Mouse (Mus musculus) midbrain, embryonic 14.5 days (tissue): Measurements from ENCODE around the gene Tcaf1. TPM values are rescaled to one million over a fixed set of nuclear protein-coding genes. Genes with fewer than 3 reads are reported as not detected.

ENCODE experiments used
- ATAC-seq: fragments of 200-750 bp; cut with Nextera tagmentation; 2 replicates; pipeline ENCODE4 v1.8.0; 2017; ENCODE audit warnings: moderate number of reproducible peaks, moderate library complexity; ENCODE audit not compliant: low FRiP score, low TSS enrichment
- DNase-seq: peaks from one replicate; pipeline ENCODE4 v3.0.0-alpha.2; 2015
- H3K27ac ChIP-seq: fragments of 300-500 bp; sonication (generic); replicated peaks from 2 replicates; pipeline ENCODE4 v1.5.1; 2014; ENCODE audit warnings: mild to moderate bottlenecking, low read depth, low read length, moderate library complexity
- H3K27me3 ChIP-seq: fragments of 300-500 bp; sonication (generic); 2 replicates; pipeline ENCODE4 v1.6.1; 2014; ENCODE audit warnings: low read length, control low read depth, mixed read lengths; ENCODE audit not compliant: control insufficient read depth, insufficient read depth
- H3K36me3 ChIP-seq: fragments of 300-500 bp; sonication (generic); 2 replicates; pipeline ENCODE4 v1.6.1; 2014; ENCODE audit warnings: low read length, control low read depth; ENCODE audit not compliant: control insufficient read depth, insufficient read depth
- H3K4me1 ChIP-seq: fragments of 300-500 bp; sonication (generic); 2 replicates; pipeline ENCODE4 v1.6.1; 2014; ENCODE audit warnings: mild to moderate bottlenecking, antibody characterized with exemption, low read length, control low read depth; ENCODE audit not compliant: control insufficient read depth, insufficient read depth
- H3K4me2 ChIP-seq: fragments of 300-500 bp; sonication (generic); 2 replicates; pipeline ENCODE4 v1.6.1; 2014; ENCODE audit warnings: mild to moderate bottlenecking, low read length, moderate library complexity
- H3K4me3 ChIP-seq: fragments of 300-500 bp; sonication (generic); replicated peaks from 2 replicates; pipeline ENCODE4 v1.5.1; 2014; ENCODE audit warnings: low read depth, low read length
- H3K9ac ChIP-seq: fragments of 300-500 bp; sonication (generic); replicated peaks from 2 replicates; pipeline ENCODE4 v1.6.1; 2014; ENCODE audit warnings: mild to moderate bottlenecking, low read length, moderate library complexity
- H3K9me3 ChIP-seq: fragments of 300-500 bp; sonication (generic); 2 replicates; pipeline ENCODE4 v1.6.1; 2016; ENCODE audit warnings: low read length, control low read depth, mixed read lengths; ENCODE audit not compliant: control insufficient read depth
- WGBS: fragments of 180-500 bp; shearing (Covaris S2); extraction: QIAGEN DNeasy Blood & Tissue Kit; methylation state at CpG from one replicate; pipeline ENCODE4 v1.1.7; 2014; 5-methylcytosine and 5-hydroxymethylcytosine counted together
- polyA plus RNA-seq: library from polyadenylated mRNA; unstranded; fragments of >200 nt; fragmentation: Nextera tagmentation; extraction: Ambion mirVana; gene quantifications from 2 replicates; pipeline ENCODE4 v1.2.1, GENCODE M21; 2014

The Tcaf1 gene
- polyA plus RNA-seq, 1 experiment from 2014 or later: 236 TPM

DNA sequence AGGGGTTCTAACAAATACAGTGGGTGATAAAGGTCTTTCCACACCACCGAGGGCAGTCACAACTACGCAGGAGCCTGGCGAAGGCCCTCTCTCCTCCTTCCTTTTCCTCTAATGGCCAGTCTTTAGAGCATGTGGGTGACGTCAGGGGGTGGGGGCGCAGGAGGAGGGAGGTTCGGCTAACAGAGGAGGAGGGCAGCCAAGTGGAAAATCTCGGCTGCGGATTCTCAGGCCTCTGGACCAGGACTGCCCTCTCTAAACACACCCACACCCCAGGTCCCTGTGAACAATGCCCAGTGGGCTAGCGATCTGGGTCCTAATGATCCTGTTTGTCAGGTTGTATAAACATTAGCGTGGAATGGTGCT, 17.8 kb downstream of the Tcaf1 start:
- Histone ChIP-seq H3K27ac (peak overlapping the region; percentile 97), H3K4me2 (peak overlapping the region; percentile 60), H3K4me1 (peaks cover 24% of the 10 kb centered on the region), H3K36me3 (peaks cover 5% of the 10 kb centered on the region; the same call in 1 of the 2 replicates), H3K9me3 (no peaks in the 10 kb centered on the region), H3K27me3 (no peaks in the 10 kb centered on the region), H3K4me3 (peak overlapping the region; percentile 52), H3K9ac (peak overlapping the region; percentile 94)
- ATAC-seq: peak; percentile 88
- DNase-seq: peak; percentile 91
- WGBS: under 1% methylated on average over 10 of the region's 10 CpGs

DNA sequence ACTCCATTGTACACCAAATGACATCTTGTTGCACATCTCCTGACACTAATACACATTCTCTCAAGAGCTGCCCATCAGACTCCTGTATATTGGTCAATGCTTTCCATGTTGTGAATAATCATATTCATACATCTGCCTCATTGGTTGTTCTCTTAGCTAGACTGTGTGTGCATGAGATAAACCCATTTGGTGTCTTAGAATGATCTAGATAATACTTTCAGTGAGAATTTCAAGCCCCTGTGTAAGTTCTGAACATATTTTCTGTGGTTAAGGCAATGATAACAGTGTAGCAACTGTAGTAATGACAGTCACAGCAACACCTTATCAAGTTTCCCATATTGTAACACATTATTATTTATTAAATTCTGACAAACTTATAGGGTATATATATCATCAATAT, 20.1 kb downstream of the Tcaf1 start:
- H3K36me3 ChIP-seq: peaks cover 26% of the 10 kb centered on the region
- H3K9ac ChIP-seq: no peak overlapping the region
- no peaks in the 10 kb centered on the region for H3K27me3 ChIP-seq
- no peak overlapping the region for H3K27ac ChIP-seq
- H3K9me3 ChIP-seq: no peaks in the 10 kb centered on the region
- H3K4me1 ChIP-seq: peaks cover 22% of the 10 kb centered on the region
- H3K4me2 ChIP-seq: no peak overlapping the region
- no peak for DNase-seq
- no peak for ATAC-seq
- H3K4me3 ChIP-seq: no peak overlapping the region

DNA sequence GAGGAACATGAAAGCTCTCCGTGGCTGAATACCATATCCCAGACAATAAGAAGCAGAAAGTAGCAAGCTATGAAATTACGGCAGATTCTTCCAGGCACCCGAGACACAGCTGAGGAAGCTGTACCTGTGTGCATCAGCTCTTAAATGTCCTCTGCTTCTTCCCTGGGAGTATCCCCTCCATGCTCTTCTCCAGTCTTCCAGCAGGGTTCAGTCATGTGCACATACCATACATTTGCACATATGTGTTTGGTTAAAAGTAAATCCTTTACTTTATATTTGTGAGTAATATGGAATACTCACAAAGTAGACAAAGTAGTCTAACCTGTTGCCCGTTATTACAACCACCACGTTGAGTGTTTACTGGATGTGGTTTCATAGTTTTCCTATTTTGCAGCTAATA, 22.0 kb downstream of the Tcaf1 start:
- no peaks in the 10 kb centered on the region for H3K9me3 ChIP-seq
- ATAC-seq (no peak), DNase-seq (no peak)
- no peak overlapping the region for H3K9ac ChIP-seq
- no peak overlapping the region for H3K4me2 ChIP-seq
- H3K27ac ChIP-seq: no peak overlapping the region
- peaks cover 17% of the 10 kb centered on the region for H3K4me1 ChIP-seq
- H3K27me3 ChIP-seq: no peaks in the 10 kb centered on the region
- no peak overlapping the region for H3K4me3 ChIP-seq
- peaks cover 36% of the 10 kb centered on the region for H3K36me3 ChIP-seq
- WGBS: 91% methylated on average over 5 of the region's 5 CpGs

DNA sequence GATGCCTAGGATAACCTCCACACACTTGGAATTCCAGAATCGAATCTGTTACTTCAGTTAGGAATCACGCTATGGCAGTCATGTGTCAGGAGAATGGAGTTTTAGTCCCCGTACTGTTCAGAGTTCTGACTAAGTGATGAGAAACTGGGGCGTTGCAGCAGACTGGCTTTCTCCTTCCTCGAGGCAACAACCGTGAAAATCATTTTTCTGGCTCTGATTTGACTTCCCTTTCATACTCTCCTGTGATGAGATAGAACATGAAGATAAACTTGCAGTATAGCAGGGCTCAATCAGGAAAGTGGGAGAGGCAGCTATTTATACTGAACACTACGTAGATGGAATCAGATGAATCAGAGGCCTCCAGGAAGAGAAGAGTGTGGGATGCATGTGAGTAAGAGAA, 29.8 kb downstream of the Tcaf1 start:
- H3K9ac ChIP-seq: no peak overlapping the region
- no peak overlapping the region for H3K4me2 ChIP-seq
- peaks cover 76% of the 10 kb centered on the region for H3K36me3 ChIP-seq
- H3K27me3 ChIP-seq: no peaks in the 10 kb centered on the region
- no peak overlapping the region for H3K4me3 ChIP-seq
- DNase-seq (no peak), ATAC-seq (no peak)
- no peak overlapping the region for H3K27ac ChIP-seq
- no peaks in the 10 kb centered on the region for H3K4me1 ChIP-seq
- WGBS: 85% methylated on average over 7 of the region's 7 CpGs
- no peaks in the 10 kb centered on the region for H3K9me3 ChIP-seq

DNA sequence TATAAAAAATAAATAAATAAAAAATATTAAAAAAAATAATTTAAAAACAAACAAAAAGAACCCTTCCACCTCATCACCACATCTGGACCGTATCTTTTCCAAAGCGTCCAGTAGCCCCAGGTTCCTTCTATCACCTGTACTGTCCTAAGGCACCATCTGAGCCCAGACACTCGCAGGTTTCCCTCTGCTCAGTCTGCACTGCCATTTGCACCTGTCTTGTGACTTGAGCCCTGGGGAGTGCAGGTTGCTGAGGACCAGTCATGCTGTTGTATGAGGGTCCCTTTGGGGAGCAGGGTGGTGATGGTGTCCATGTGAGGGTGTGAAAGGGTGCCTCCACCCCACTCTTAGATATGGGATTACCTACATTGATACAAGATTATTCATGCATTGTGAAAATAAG, 33.9 kb downstream of the Tcaf1 start:
- H3K4me2 ChIP-seq: no peak overlapping the region
- H3K9ac ChIP-seq: no peak overlapping the region
- no peak overlapping the region for H3K27ac ChIP-seq
- ATAC-seq: no peak
- peaks cover 91% of the 10 kb centered on the region for H3K36me3 ChIP-seq
- WGBS: 97% methylated on average over 3 of the region's 3 CpGs
- H3K27me3 ChIP-seq: no peaks in the 10 kb centered on the region
- H3K9me3 ChIP-seq: no peaks in the 10 kb centered on the region
- no peaks in the 10 kb centered on the region for H3K4me1 ChIP-seq
- no peak for DNase-seq
- H3K4me3 ChIP-seq: no peak overlapping the region

DNA sequence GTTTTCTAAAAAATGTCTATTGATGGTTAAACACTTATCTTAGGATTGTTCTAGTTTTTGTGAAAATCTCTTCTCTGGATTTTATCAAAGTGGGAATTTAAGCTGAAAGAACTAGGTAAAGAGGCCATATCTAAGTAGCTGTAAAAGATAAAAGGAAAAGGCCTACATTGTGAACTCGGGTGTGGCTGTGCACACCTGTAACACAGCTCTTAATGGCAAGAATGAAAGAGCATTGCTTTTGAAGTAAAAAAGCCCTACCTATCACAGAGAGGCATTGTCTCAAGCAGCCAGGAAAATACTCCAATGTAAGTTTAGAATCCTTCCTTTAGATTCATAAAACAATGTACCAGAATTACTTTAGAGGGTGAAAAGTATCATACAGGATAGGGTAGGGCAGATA, 38.1 kb downstream of the Tcaf1 start:
- ATAC-seq (no peak), DNase-seq (no peak)
- Histone ChIP-seq H3K9me3 (no peaks in the 10 kb centered on the region), H3K9ac (no peak overlapping the region), H3K27ac (no peak overlapping the region), H3K36me3 (peaks cover 74% of the 10 kb centered on the region), H3K4me2 (no peak overlapping the region), H3K4me3 (no peak overlapping the region), H3K27me3 (no peaks in the 10 kb centered on the region), H3K4me1 (no peaks in the 10 kb centered on the region)
- WGBS: 94% methylated on average over 1 of the region's 1 CpGs

DNA sequence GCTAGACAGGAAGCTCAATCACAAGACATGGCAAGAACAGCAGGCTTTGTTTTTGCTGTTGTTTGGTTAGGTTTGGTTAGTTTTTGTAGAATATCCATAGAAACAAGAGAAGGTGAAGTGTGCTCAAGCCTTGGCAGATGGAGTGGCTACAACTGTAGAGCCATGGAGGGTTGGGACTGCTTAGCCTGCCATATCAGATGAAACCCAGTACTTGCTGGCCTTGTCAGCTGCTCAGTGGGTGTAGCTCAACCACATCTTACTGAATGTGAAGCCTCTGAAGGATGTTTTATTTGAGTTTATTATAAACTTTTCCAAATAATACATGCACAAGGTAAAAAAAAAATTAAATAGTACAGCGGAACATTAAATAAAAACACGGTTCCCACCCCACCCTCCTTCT, 42.2 kb downstream of the Tcaf1 start:
- Histone ChIP-seq H3K4me2 (no peak overlapping the region), H3K4me1 (no peaks in the 10 kb centered on the region), H3K9ac (no peak overlapping the region), H3K27me3 (no peaks in the 10 kb centered on the region), H3K9me3 (no peaks in the 10 kb centered on the region), H3K4me3 (no peak overlapping the region), H3K27ac (no peak overlapping the region), H3K36me3 (peaks cover 34% of the 10 kb centered on the region)
- ATAC-seq: no peak
- 98% methylated on average over 2 of the region's 2 CpGs for WGBS
- DNase-seq: no peak

DNA sequence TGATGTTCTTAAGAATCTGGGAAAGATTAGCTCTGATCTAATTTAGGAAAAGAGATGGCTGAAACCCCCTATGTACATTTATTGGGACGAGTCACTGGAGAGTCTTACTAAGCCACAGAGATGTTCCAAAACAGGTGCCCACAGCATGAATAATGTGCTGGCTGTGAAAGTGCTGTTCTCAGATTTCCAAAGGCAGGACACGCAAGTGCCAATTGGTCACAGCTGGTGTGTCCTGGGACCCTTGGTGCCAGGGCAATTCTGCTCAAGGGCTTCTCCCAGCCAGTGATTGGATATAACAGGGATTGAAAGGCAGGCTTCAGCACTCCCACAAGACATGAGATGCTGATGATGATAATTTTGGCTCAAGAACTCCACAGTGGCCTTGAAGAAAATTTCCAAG, 48.1 kb downstream of the Tcaf1 start:
- H3K36me3 ChIP-seq: no peaks in the 10 kb centered on the region
- ATAC-seq (no peak), DNase-seq (no peak)
- no peak overlapping the region for H3K4me3 ChIP-seq
- WGBS: 54% methylated on average over 2 of the region's 2 CpGs
- no peak overlapping the region for H3K27ac ChIP-seq
- no peak overlapping the region for H3K4me2 ChIP-seq
- H3K4me1 ChIP-seq: no peaks in the 10 kb centered on the region
- H3K27me3 ChIP-seq: no peaks in the 10 kb centered on the region
- H3K9ac ChIP-seq: no peak overlapping the region
- no peaks in the 10 kb centered on the region for H3K9me3 ChIP-seq

DNA sequence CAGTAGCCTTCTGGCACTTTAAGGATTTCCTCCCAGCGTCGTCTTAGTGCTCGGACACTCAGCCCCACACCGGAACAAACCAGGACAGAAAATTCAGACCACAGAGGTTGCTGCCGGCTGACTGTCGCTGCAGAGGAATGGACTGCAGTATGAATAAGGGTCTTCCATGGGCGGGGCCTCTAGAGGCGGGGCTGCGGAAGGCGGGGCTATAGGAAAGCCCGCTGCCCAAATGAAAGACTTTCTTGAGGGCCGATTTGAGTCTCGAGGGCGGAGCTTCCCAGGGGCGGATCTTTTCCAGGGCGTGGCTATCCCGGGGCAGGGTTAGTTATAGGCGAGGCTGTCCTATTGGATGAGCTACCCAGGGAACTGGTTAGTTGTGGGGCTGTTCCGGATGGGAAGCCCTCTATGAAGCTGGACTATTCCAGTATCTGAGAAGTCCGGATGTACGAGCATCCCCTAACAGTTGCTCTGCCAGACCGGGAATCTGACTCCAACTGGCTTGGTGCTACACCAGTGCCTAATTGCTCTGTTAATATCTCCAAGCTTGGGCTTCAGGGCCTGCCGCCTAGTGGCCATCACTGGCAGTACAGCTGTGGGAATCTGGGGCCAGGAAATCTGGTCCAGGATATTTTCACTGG, 64.9 kb downstream of the Tcaf1 start, which contains the start of gene Tcaf2:
Gene Tcaf2, minus strand, starts transcription at position 343 of the 638 bp plus-strand sequence.
- Histone ChIP-seq H3K4me2 (peak within 1 kb of the TSS; percentile 63), H3K9me3 (no peaks in the 10 kb centered on the region), H3K27me3 (no peaks in the 10 kb centered on the region), H3K27ac (no peak within 1 kb of the TSS), H3K4me3 (peak within 1 kb of the TSS; percentile 36), H3K36me3 (no peaks in the 10 kb centered on the region), H3K4me1 (0 out of 2 replicates have a peak, but pooled peaks cover 5% of the 10 kb centered on the region), H3K9ac (peak within 1 kb of the TSS; percentile 32)
- ATAC-seq (peak; percentile 95), DNase-seq (peak; percentile 85)
- WGBS: under 1% methylated on average over 23 of the region's 23 CpGs
